Mouse (Mus musculus): ENCODE data around the gene Pxn. TPM values are rescaled to one million over a fixed set of nuclear protein-coding genes. Genes with fewer than 3 reads are reported as not detected.

Pxn gene
- polyA plus RNA-seq, 1 experiment = 120 TPM

DNA sequence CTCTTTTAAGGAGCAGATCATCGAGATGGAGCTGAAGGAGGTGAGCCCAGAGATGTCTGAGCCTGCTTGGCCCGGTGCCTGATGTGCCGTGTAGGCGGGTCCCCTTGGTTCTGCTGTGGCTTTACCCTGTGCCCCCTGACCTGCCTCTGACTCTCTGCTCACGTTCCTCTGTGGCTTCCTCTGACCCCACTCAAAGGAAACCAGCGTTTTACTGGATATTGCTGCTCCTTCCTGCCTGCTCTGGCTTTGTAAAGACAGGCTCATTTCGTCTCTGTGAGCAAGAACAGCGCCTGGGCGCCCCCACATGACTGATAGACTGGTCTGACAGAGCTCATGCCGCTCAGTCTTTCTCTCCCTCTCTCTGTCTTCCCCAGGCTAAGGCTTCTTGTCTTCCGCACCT lies 84.6 kb downstream of the Pxn start:
- TF ChIP-seq MYOG (IDR thresholded peaks at IDR 0.05; ENCODE audit: control insufficient read depth in 1 of 3, insufficient read depth in 1 of 3, insufficient read length in 2 of 3, low read depth in 2 of 3) (no peak), SRF (IDR thresholded peaks at IDR 0.05; ENCODE audit: control insufficient read depth, insufficient read length, low read depth) (no peak), E2F4 (IDR thresholded peaks at IDR 0.05; ENCODE audit: insufficient read depth) (no peak), POLR2AphosphoS2 (IDR thresholded peaks at IDR 0.05; ENCODE audit: insufficient read length, low read depth) (no peak), POLR2A (IDR thresholded peaks at IDR 0.05; ENCODE audit: insufficient read length, low read depth) (no peak), MYOD1 (IDR thresholded peaks at IDR 0.05; ENCODE audit: control insufficient read depth in 1 of 3, insufficient read length in 2 of 3, low read depth in 2 of 3) (no peak), TCF12 (IDR thresholded peaks at IDR 0.05; ENCODE audit: insufficient read depth, poor library complexity, severe bottlenecking) (no peak), REST (IDR thresholded peaks at IDR 0.05; ENCODE audit: insufficient read depth, insufficient read length) (no peak), TCF3 (IDR thresholded peaks at IDR 0.05; ENCODE audit: insufficient read length, low read depth) (no peak), MAX (IDR thresholded peaks at IDR 0.05; ENCODE audit: low read depth) (no peak), USF1 (IDR thresholded peaks at IDR 0.05; ENCODE audit: low read depth) (no peak), CEBPB (IDR thresholded peaks at IDR 0.05; ENCODE audit: insufficient read depth, poor library complexity, severe bottlenecking) (no peak)
- Histone ChIP-seq H3K4me2 (ENCODE audit: low read depth) (no peak overlapping the region), H3ac (ENCODE audit: control insufficient read depth, insufficient read length) (no peak overlapping the region), H3K36me3 (ENCODE audit: control insufficient read depth, insufficient read depth) (peaks cover 27% of the 10 kb centered on the region), H3K4me3 (no peak overlapping the region), H3K79me2 (ENCODE audit: control insufficient read depth, insufficient read depth) (no peaks in the 10 kb centered on the region), H3K27me3 (ENCODE audit: control insufficient read depth, insufficient read depth, insufficient read length) (no peaks in the 10 kb centered on the region)

DNA sequence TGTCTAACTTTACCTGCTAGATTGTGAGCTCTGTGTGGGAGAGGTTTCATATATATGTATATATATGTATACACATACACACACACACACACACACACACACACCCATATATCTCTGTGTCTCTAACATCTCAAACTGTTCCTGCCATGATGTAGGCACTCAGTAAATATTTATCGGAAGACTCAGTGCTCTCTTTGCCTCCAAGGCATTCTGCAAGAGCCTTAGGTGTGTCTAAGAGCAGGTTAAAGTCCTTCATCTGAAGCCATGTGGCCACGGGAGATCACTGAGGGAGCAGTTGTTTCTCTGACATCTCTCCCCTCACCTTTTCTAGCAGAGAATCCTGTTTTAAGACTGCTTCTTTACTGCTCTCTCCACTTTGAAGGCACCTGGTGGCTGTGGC lies 85.0 kb downstream of the Pxn start:
- H3ac ChIP-seq (ENCODE audit: control insufficient read depth, insufficient read length) = no peak overlapping the region
- H3K4me3 ChIP-seq = no peak overlapping the region
- no peak overlapping the region for H3K4me2 ChIP-seq (ENCODE audit: low read depth)
- peaks cover 32% of the 10 kb centered on the region for H3K36me3 ChIP-seq (ENCODE audit: control insufficient read depth, insufficient read depth)
- no peaks in the 10 kb centered on the region for H3K27me3 ChIP-seq (ENCODE audit: control insufficient read depth, insufficient read depth, insufficient read length)
- no peaks in the 10 kb centered on the region for H3K79me2 ChIP-seq (ENCODE audit: control insufficient read depth, insufficient read depth)
- TF ChIP-seq CEBPB (IDR thresholded peaks at IDR 0.05; ENCODE audit: insufficient read depth, poor library complexity, severe bottlenecking) (no peak), POLR2A (IDR thresholded peaks at IDR 0.05; ENCODE audit: insufficient read length, low read depth) (no peak), POLR2AphosphoS2 (IDR thresholded peaks at IDR 0.05; ENCODE audit: insufficient read length, low read depth) (no peak), REST (IDR thresholded peaks at IDR 0.05; ENCODE audit: insufficient read depth, insufficient read length) (no peak), E2F4 (IDR thresholded peaks at IDR 0.05; ENCODE audit: insufficient read depth) (no peak), SRF (IDR thresholded peaks at IDR 0.05; ENCODE audit: control insufficient read depth, insufficient read length, low read depth) (no peak), USF1 (IDR thresholded peaks at IDR 0.05; ENCODE audit: low read depth) (no peak), MAX (IDR thresholded peaks at IDR 0.05; ENCODE audit: low read depth) (no peak), MYOD1 (IDR thresholded peaks at IDR 0.05; ENCODE audit: control insufficient read depth in 1 of 3, insufficient read length in 2 of 3, low read depth in 2 of 3) (no peak), TCF3 (IDR thresholded peaks at IDR 0.05; ENCODE audit: insufficient read length, low read depth) (no peak), MYOG (IDR thresholded peaks at IDR 0.05; ENCODE audit: control insufficient read depth in 1 of 3, insufficient read depth in 1 of 3, insufficient read length in 2 of 3, low read depth in 2 of 3) (no peak), TCF12 (IDR thresholded peaks at IDR 0.05; ENCODE audit: insufficient read depth, poor library complexity, severe bottlenecking) (no peak)

DNA sequence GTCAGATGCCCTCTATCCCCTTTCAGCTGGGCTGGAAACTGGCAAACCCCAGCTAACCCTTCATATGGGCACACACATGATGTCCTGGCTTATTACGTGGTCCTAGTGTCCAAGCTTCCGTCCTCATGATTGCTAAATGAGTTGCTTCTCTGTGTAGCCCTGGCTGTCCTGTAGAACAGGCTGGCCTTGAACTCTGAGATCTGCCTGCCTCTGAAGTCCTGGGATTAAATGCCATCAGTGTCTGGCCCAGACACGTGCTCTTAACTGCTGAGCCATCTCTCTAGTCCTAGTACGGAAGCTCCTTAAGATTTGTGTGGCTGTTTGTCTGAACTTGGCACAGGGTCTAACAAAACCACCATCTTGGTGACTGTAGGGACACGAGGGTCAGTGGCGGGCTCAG lies 97.1 kb downstream of the Pxn start:
- Histone ChIP-seq H3K4me3 (no peak overlapping the region), H3K36me3 (ENCODE audit: control insufficient read depth, insufficient read depth) (peaks cover 19% of the 10 kb centered on the region), H3K4me2 (ENCODE audit: low read depth) (no peak overlapping the region), H3K27me3 (ENCODE audit: control insufficient read depth, insufficient read depth, insufficient read length) (no peaks in the 10 kb centered on the region), H3ac (ENCODE audit: control insufficient read depth, insufficient read length) (no peak overlapping the region), H3K79me2 (ENCODE audit: control insufficient read depth, insufficient read depth) (no peaks in the 10 kb centered on the region)
- TF ChIP-seq E2F4 (IDR thresholded peaks at IDR 0.05; ENCODE audit: insufficient read depth) = no peak
- no peak for TF ChIP-seq POLR2A (IDR thresholded peaks at IDR 0.05; ENCODE audit: insufficient read length, low read depth)
- TF ChIP-seq POLR2AphosphoS2 (IDR thresholded peaks at IDR 0.05; ENCODE audit: insufficient read length, low read depth) = no peak
- no peak for TF ChIP-seq REST (IDR thresholded peaks at IDR 0.05; ENCODE audit: insufficient read depth, insufficient read length)
- TF ChIP-seq USF1 (IDR thresholded peaks at IDR 0.05; ENCODE audit: low read depth) = no peak
- TF ChIP-seq SRF (IDR thresholded peaks at IDR 0.05; ENCODE audit: control insufficient read depth, insufficient read length, low read depth) = no peak
- TF ChIP-seq TCF3 (IDR thresholded peaks at IDR 0.05; ENCODE audit: insufficient read length, low read depth) = no peak
- TF ChIP-seq MAX (IDR thresholded peaks at IDR 0.05; ENCODE audit: low read depth) = no peak
- TF ChIP-seq TCF12 (IDR thresholded peaks at IDR 0.05; ENCODE audit: insufficient read depth, poor library complexity, severe bottlenecking) = no peak
- TF ChIP-seq MYOD1 (IDR thresholded peaks at IDR 0.05; ENCODE audit: control insufficient read depth in 1 of 3, insufficient read length in 2 of 3, low read depth in 2 of 3) = no peak
- no peak for TF ChIP-seq CEBPB (IDR thresholded peaks at IDR 0.05; ENCODE audit: insufficient read depth, poor library complexity, severe bottlenecking)
- TF ChIP-seq MYOG (IDR thresholded peaks at IDR 0.05; ENCODE audit: control insufficient read depth in 1 of 3, insufficient read depth in 1 of 3, insufficient read length in 2 of 3, low read depth in 2 of 3) = no peak

Other genes starting within 250 kb of the Pxn start
- gene Rnf10, start 233.8 kb upstream of the Pxn start, polyA plus RNA-seq (2012; fragmentation: generic; extraction: Trizol) = 220 TPM
- gene Coq5, start 227.0 kb upstream of the Pxn start, polyA plus RNA-seq (2012; fragmentation: generic; extraction: Trizol) = 43.7 TPM
- gene Dynll1, start 205.7 kb upstream of the Pxn start, polyA plus RNA-seq (2012; fragmentation: generic; extraction: Trizol) = 585 TPM
- gene Srsf9, start 179.5 kb upstream of the Pxn start, polyA plus RNA-seq (2012; fragmentation: generic; extraction: Trizol) = 52.0 TPM
- gene Gatc, start 165.5 kb upstream of the Pxn start, polyA plus RNA-seq (2012; fragmentation: generic; extraction: Trizol) = 8.1 TPM
- gene Triap1, start 165.5 kb upstream of the Pxn start, polyA plus RNA-seq (2012; fragmentation: generic; extraction: Trizol) = 35.2 TPM
- gene Cox6a1, start 157.7 kb upstream of the Pxn start, polyA plus RNA-seq (2012; fragmentation: generic; extraction: Trizol) = 2,023 TPM
- 0.31 TPM for gene Msi1, start 77.1 kb upstream of the Pxn start, polyA plus RNA-seq (2012; fragmentation: generic; extraction: Trizol)
- gene Pla2g1b, start 40.4 kb upstream of the Pxn start, polyA plus RNA-seq (2012; fragmentation: generic; extraction: Trizol) = not detected
- gene Sirt4, start 22.0 kb upstream of the Pxn start, polyA plus RNA-seq (2012; fragmentation: generic; extraction: Trizol) = 13.6 TPM
- 3,361 TPM for gene Rplp0, start 52.8 kb downstream of the Pxn start, polyA plus RNA-seq (2012; fragmentation: generic; extraction: Trizol)
- 49.4 TPM for gene Gcn1l1, start 58.6 kb downstream of the Pxn start, polyA plus RNA-seq (2012; fragmentation: generic; extraction: Trizol)
- 44.8 TPM for gene Rab35, start 125.2 kb downstream of the Pxn start, polyA plus RNA-seq (2012; fragmentation: generic; extraction: Trizol)
- 2.8 TPM for gene Bicdl1, start 224.9 kb downstream of the Pxn start, polyA plus RNA-seq (2012; fragmentation: generic; extraction: Trizol)